Mouse (Mus musculus) right cerebral cortex, postnatal 14 days (tissue): ENCODE measurements around the gene Mars2.

Experiments used
- DNase-seq: peaks from one replicate; pipeline ENCODE4 v3.0.0; 2022

Mars2 gene

DNA sequence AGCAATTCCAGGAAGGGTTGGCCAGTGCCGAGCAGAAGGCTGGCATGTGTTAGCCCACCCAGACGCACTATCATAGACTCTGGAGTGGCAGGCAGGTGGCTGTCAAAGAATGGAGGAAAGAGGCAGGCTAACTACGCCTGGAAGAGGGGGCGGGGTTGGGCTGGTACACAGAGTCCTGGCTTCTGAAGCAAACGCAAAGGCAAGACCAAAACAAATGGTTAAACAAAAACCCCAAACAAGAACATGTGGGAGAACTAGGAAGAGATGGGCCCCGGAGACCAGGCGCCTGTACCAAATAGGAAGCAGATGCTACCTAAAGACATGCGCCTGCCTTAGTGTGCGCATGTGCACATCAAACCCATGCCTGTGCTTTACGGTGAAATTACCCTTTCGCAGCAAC, 12.9 kb upstream of the Mars2 start:
- no peak for DNase-seq

DNA sequence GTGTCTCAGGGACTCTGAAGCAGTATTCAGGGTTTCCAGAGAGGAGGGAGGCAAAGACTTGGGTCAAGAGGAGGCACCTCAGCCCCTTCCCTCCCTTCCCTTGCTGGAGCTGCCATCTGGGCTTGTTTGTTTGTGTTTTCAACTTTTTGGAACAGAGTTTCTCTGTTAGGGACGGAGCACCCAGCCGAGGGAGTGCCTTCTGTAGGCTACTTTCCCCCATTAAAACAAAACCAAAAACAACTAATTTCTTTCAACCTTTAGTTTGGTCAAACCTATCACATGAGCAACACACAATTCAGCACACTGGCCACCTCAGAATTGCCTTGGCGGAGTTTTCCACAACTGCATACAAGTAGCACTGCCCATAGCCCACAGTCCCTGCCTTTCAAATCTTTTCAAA, 11.6 kb upstream of the Mars2 start:
- no peak for DNase-seq

DNA sequence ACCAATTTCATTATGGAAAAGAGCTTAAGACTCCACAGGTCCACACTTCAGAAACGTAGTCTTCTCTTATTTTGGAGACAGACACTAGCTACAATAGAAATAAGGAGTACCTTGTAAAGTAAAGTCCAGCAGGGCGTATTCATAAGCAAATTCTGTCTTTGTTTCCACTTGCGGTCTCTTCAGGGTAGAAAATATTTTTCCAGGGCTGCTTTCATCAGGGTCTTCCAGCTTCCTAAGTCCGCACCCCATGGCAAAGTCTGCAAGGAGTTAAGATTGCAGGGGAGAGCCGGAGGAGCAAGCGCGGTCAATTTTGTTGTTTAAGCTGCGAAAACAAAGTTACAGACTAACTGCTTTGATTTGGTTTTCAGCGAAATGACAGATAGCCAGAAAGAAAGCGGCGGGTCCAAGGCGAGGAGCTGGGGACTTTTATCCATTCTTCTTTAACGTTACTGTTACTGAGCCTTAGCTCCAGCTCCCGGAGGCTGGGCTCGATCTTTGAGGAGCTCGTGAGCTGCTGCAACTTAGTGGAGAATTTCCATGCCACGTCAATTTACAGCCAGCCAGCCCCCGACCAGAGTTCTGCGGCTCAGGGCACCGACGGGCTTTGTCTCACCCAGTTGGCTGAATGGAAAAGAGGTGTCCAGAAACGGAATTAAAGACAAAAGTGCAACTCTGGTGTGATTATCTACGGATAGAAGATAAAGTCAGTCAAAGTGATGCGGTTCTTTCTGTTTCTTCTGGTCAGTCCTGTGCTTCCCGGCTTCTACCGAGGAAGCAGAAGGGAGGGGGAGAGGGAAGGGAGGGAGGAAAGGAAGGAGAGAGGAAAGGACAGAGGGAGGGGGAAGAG, 10.7 kb upstream of the Mars2 start, which contains the start of gene Rftn2:
Rftn2 (minus strand) TSS at position 772 of the 847 bp plus-strand sequence.
- no peak for DNase-seq

DNA sequence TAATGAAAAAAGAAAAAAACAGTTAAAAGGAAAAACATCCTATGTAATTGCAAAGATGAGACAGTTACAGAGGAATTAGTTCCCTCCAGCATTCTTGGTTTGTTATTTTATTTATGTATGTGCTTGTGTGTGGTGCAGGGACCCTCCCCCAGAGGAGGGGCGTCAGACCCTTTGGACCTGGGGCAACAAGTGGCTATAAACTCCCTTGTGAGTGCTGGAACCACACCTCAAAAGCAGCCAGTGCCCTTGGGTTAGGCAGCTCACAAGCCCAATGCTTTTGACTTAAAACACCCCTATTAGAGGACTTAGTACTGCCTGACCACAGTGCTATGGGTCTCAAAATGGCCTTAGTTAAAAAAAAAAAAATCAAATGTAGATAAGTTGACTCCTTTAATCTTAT, 9.6 kb upstream of the Mars2 start:
- no peak for DNase-seq

DNA sequence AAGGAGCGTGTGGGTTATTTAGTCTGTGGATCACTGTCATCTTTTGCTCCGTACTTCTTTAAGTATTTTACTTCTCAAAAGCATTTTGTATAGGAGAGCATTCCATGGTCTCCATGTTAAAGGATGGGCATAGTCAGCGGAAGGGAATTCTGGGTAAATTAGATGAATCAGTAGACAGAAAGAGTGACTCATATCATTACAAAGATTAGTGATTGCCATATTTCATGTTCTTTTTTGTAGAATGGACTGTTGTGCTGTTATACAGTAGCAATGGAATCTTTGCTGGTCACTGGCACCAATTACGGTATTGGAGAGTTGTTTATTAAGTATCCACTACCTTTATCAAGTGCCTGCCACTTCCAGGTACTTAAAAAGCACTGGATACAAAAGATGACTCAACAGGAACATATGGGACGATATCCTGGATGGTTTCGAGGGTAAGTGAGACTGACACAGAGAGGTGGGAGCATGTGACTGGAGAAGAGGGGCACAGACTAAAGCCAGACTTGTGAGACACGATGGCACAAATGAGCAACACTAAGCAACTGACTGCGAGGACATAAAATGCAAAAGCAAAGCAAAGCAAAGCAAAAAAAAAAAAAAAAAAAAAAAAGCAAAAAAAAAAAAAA, 8.6 kb upstream of the Mars2 start:
- no peak for DNase-seq

DNA sequence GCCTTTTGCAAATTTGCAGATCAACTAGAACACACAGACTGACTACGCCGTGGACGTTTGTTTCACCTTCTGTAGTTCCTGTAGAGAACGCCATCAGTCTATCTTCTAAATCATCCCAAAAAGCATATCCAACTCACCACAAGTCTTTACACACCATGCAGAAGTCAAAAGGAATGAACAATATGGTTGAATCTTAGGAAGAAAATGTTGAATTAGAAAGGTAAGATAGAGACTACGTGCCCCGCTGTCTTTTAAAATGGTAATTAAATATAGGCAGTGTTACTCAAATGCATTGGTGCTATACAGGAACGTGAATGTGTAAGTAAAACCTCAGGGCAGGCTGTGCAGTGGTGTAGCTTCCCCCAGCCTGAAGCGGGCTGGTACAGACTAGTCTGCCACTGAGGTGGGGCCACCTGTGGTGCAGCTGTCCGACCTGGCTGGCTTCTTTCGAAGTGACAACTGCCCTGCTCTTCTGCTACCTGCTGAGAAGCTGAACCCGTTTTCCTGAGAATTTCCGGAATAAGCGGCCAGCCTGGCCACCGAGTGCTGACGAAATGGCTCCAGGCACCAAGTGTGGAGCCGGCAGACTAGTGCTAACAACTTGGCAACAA, 2.0 kb upstream of the Mars2 start:
- no peak for DNase-seq

DNA sequence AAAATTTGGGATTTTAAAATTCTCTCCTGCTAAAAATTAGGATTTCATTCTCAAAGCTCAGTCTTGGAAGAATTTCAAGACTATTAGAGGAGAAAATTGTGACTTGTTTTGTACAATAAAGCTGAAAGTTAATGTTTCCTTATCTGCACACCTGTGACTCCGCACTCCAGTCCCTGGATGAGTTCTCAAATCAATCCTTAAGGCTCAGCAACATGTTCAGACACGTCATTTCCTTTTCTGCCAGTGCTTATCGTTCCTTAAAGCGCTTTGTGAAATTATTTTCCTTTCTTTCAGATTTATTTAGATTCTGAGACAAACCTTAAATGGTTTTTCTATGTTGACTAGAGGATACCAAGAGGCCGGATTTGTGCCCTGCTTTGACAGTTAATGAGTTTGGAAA, 490 bp upstream of the Mars2 start:
- no peak for DNase-seq

DNA sequence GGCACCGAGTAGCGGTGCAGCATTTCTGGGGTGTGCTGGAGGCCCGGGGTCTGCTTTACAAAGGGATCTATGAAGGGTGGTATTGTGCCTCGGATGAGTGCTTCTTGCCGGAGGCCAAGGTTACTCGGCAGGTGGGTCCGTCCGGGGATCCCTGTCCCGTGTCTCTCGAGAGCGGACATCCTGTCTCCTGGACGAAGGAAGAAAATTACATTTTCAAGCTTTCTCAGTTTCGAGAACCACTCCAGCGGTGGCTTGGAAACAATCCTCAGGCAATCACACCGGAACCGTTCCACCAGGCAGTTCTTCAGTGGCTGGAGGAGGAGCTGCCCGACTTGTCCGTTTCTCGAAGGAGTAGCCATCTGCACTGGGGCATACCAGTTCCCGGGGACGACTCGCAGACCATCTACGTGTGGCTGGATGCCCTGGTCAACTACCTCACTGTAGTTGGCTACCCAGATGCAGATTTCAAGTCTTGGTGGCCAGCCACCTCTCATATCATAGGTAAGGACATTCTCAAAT, 725 bp downstream of the Mars2 start:
- DNase-seq, result no peak

DNA sequence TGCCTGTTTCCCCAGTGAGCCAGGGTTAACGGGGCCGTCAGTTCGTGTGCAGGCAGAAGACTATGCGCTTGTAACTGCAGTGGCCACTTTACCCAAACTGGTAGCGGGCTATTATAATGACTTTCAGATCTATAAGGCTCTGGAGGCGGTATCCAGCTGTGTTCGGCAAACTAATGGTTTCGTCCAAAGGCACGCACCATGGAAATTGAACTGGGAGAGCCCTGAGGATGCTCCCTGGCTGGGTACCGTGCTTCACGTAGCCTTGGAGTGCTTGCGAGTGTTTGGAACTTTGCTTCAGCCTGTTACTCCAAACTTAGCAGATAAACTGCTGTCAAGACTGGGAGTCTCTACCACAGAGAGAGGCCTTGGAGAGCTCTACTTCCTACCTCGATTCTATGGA, 1.5 kb downstream of the Mars2 start:
- DNase-seq, result no peak

DNA sequence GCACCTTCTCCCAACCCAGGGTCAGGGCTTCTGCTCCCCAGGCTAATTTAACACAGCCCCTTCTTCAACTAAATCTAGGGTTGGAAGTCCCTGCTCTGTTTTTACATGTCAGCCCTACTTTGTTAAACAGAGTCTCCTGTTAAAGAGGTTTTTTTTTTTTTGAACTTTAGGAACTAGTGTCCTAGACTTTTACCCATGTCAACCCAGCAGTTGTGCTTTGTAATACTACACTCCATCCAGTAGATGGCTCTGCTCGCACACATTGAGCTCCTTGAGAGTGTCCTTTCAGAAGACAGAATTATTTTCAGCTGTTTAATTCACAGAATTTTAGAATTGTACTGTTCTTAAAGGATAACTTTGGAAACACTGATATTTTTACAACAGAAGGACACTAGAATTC, 2.3 kb downstream of the Mars2 start:
- no peak for DNase-seq

DNA sequence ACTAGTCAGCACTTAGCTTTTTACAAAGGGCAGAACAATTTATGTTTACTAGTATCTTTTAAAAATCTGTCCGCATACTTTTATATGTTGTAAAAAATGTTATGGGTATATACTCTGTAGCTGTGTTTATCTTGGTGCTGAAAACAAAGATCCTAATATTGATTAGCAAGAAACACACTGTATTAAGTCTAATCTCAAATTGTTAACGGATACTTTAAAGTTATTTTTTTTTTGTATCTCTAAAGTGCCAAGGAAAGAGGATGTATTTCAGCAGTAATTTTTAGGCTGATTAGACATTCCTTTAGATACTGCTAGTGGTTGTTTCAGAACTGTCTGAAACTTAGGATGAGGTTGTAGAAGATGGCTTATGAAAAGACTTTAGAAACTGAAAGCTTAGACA, 9.4 kb downstream of the Mars2 start:
- DNase-seq, result no peak

DNA sequence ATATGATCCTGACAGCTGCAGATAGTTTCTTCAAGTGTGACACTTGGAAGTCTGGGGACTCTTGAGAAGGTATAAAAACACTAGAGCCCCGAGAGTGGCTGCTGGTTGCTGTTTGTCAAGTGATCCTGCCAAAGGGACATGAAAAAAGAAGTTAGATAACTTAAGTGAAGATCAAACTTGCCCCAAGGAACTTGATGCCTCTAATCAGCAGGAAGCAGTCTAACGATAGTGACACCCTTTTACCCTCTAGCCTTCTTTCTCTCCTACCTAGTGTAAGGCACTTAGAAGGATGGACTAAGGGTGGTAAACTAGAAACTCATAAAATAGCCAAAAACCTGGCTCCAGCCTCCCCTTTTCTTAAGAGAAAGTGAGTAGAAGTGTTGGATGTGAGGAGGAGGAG, 27.4 kb downstream of the Mars2 start:
- DNase-seq, result no peak

DNA sequence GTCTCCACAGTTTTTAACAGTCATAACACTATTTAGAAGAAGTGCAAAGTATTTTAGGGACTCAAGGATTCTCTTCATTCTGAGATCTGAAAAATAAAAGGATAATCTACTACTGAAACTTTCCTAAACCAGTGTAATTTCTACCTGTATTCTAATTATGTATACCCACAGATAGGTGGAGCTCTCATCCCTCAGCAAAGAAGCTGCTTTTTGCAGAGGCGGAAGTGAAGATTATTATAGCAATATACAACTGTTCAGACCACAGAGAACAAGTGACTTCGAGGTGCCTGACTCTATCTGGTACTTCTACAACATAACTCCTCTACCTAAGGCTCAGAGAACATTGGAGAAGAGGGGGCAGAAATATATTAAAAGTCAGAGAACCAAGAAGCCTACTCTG, 28.5 kb downstream of the Mars2 start:
- no peak for DNase-seq

DNA sequence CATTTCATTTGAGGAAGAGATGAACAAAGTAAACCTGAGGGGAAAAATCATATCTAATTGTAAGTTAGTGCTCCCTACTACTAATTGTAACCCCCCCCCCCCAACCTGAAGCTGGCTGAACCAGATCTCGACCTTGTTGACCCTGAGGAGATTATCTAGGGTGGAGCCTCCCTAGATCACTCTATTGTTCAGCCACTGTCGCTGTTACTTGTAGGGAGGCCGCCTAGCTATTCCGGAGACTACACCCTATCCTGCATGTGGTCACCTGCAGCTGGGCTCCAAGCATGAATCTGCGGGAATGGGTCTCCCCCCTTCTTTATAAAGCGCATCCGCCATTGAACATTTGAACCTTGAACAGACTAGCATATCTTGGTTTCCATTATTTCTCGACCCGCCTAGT, 42.1 kb downstream of the Mars2 start:
- DNase-seq, result no peak
